ENCODE assay signal across 20 mouse cellular contexts in the genomic region with DNA sequence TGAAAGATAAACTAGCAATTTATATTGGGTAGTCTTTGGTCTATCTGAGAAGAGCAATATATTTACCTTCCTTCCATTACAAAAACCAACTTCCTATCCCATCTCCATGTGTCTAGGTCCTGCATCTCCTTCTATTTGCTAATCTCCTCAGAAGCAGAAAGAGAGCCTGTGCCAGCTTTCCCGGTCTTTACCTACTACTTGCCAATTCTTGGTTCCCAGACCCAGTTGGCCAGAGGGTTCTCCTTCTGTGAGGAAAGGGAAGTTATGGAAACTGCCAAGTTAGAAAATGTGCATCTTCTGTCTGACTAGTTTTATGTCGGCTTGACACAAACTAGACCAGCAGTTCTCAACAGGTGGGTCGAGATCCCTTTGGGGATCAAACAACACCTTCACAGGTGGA.
"Had no signal": no experiment of that assay in that cellular context is flagged by ENCODE, and none has a peak within 500 bp of the region (broad histone marks: within the 10 kb centered on the region; RNA-seq: fewer than 3 reads in every experiment).

No protein-coding gene starts in this region.

- H3K4me1 ChIP-seq: stomach, embryonic 15.5 days had no signal

- H3K9me3 ChIP-seq: midbrain, embryonic 10.5 days; midbrain, embryonic 12.5 days; neural tube, embryonic 13.5 days; neural tube, embryonic 15.5 days; stomach, embryonic 15.5 days had no signal

- ATAC-seq: midbrain, embryonic 16.5 days had no signal

- H3K4me2 ChIP-seq: lung, embryonic 14.5 days; midbrain, embryonic 12.5 days; neural tube, embryonic 13.5 days; neural tube, embryonic 15.5 days; stomach, embryonic 15.5 days had no signal

- DNase-seq: lung, adult 18-20 months; lung, embryonic 14.5 days; lung, postnatal 10 days; lung, postnatal 4 days; midbrain, embryonic 14.5 days; retina, postnatal 1 day; right cerebral cortex, adult 18-20 months; right cerebral cortex, postnatal 25 days; right cerebral cortex, postnatal 4 days; thymus, adult 2 months; thymus, postnatal 25 days; thymus, postnatal 4 days had no signal

- H3K4me3 ChIP-seq: midbrain, embryonic 10.5 days; midbrain, embryonic 12.5 days; myocyte; neural tube, embryonic 13.5 days; neural tube, embryonic 15.5 days; stomach, embryonic 15.5 days had no signal

- H3K27ac ChIP-seq: midbrain, embryonic 10.5 days; midbrain, embryonic 12.5 days; neural tube, embryonic 13.5 days; neural tube, embryonic 15.5 days; stomach, embryonic 15.5 days; stomach, postnatal 0 days had no signal

- H3K9ac ChIP-seq: lung, embryonic 14.5 days; midbrain, embryonic 12.5 days; neural tube, embryonic 13.5 days; neural tube, embryonic 15.5 days; stomach, embryonic 15.5 days had no signal

- H3K36me3 ChIP-seq: midbrain, embryonic 10.5 days; midbrain, embryonic 12.5 days; neural tube, embryonic 15.5 days; stomach, embryonic 15.5 days had no signal

- H3K27me3 ChIP-seq: midbrain, embryonic 12.5 days; neural tube, embryonic 13.5 days; neural tube, embryonic 15.5 days; stomach, embryonic 15.5 days had no signal
